Mouse (Mus musculus) forebrain, postnatal 0 days (tissue): ENCODE measurements at regions not wholly inside any gene's neighbourhood (a gene's known extent, or its start where the extent isn't known, plus 50 kb on each side); places are given as distances from the start of the nearest gene placed in this dataset.

Source experiments
- ATAC-seq: fragments of 200-750 bp; cut with Nextera tagmentation; 2 replicates; pipeline ENCODE4 v1.8.0; 2017; ENCODE audit warnings: mild to moderate bottlenecking, moderate library complexity
- DNase-seq: peaks from one replicate; pipeline ENCODE4 v3.0.0-alpha.2; 2015
- H3K27ac ChIP-seq: fragments of 300-500 bp; sonication (generic); 2 replicates; pipeline ENCODE4 v1.5.1; 2014; ENCODE audit warnings: low read depth, mild to moderate bottlenecking, antibody characterized with exemption, low read length, moderate library complexity, mixed read lengths
- H3K27me3 ChIP-seq: fragments of 300-500 bp; sonication (generic); 2 replicates; pipeline ENCODE4 v1.6.1; 2014; ENCODE audit warnings: mild to moderate bottlenecking, low read length, mixed read lengths; ENCODE audit not compliant: insufficient read depth
- H3K36me3 ChIP-seq: fragments of 300-500 bp; sonication (generic); 2 replicates; pipeline ENCODE4 v1.6.1; 2014; ENCODE audit warnings: mild to moderate bottlenecking, moderate library complexity; ENCODE audit not compliant: insufficient read depth
- H3K4me1 ChIP-seq: fragments of 300-500 bp; sonication (generic); 2 replicates; pipeline ENCODE4 v1.6.1; 2014; ENCODE audit warnings: antibody characterized with exemption; ENCODE audit not compliant: insufficient read depth
- H3K4me2 ChIP-seq: fragments of 300-500 bp; sonication (generic); 2 replicates; pipeline ENCODE4 v1.6.1; 2014; ENCODE audit warnings: low read depth, mild to moderate bottlenecking, moderate library complexity
- H3K4me3 ChIP-seq: fragments of 300-500 bp; sonication (generic); 2 replicates; pipeline ENCODE4 v1.5.1; 2014; ENCODE audit warnings: low read depth, low read length, mixed read lengths
- H3K9ac ChIP-seq: fragments of 300-500 bp; sonication (generic); 2 replicates; pipeline ENCODE4 v1.6.1; 2014; ENCODE audit warnings: mild to moderate bottlenecking
- H3K9me3 ChIP-seq: fragments of 300-500 bp; sonication (generic); 2 replicates; pipeline ENCODE4 v1.6.1; 2016; ENCODE audit warnings: low read length
- CTCF ChIP-seq: sonication (generic); IDR thresholded peaks from 2 replicates; pipeline ENCODE4 v1.5.1; 2016; ENCODE audit warnings: antibody characterized with exemption, control low read depth, low read depth
- WGBS: fragments of 180-500 bp; shearing (Covaris S2); extraction: QIAGEN DNeasy Blood & Tissue Kit; methylation state at CpG from one replicate; pipeline ENCODE4 v1.1.7; 2014; 5-methylcytosine and 5-hydroxymethylcytosine counted together

DNA sequence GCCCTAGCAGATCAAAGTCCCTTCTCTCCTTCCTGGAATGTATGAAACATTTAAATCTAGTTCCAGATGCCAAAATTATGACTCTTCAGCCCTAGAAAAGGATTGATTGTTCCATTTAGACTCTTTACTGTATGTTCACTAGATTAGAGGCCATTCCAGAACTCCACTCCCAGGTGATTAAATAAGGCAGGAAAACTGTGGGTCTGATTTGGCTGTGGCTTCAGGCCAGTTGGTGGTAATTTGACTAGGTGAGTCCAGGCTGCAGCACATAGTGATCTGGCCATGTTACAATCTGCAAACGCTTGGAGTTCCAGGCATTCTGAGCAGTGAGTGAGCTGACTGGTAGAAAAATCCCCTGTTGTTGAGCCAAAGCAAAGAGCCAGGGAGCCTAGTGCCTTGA, 875.0 kb upstream of the A1bg start:
- WGBS: 79% methylated on average over 1 of the region's 1 CpGs
- no peak overlapping the region for H3K4me2 ChIP-seq

GRCm38 (mm10) chr15:61794506-61794905, 871.7 kb upstream of the A1bg start:
- WGBS: 54% methylated on average over 3 of the region's 3 CpGs
- no peaks in the 10 kb centered on the region for H3K4me1 ChIP-seq
- H3K4me3 ChIP-seq: no peak overlapping the region
- H3K36me3 ChIP-seq: no peaks in the 10 kb centered on the region
- no peak overlapping the region for H3K4me2 ChIP-seq
- no peaks in the 10 kb centered on the region for H3K27me3 ChIP-seq
- no peak for ATAC-seq
- no peaks in the 10 kb centered on the region for H3K9me3 ChIP-seq
- H3K9ac ChIP-seq: no peak overlapping the region
- no peak for DNase-seq
- no peak for TF ChIP-seq CTCF
- H3K27ac ChIP-seq: no peak overlapping the region

More for the DNA sequence above, 875.0 kb upstream of the A1bg start:
- Histone ChIP-seq H3K9me3 (no peaks in the 10 kb centered on the region), H3K9ac (no peak overlapping the region), H3K36me3 (no peaks in the 10 kb centered on the region), H3K27me3 (no peaks in the 10 kb centered on the region), H3K4me3 (no peak overlapping the region), H3K4me1 (no peaks in the 10 kb centered on the region), H3K27ac (no peak overlapping the region)
- no peak for DNase-seq
- TF ChIP-seq CTCF: no peak
- ATAC-seq: no peak

- H3K4me2 ChIP-seq: no peak overlapping the region
- H3K36me3 ChIP-seq: no peaks in the 10 kb centered on the region
- ATAC-seq (no peak), DNase-seq (no peak)
- H3K27me3 ChIP-seq: no peaks in the 10 kb centered on the region
- no peak overlapping the region for H3K9ac ChIP-seq
- 82% methylated on average over 7 of the region's 7 CpGs for WGBS
- no peak for TF ChIP-seq CTCF
- no peaks in the 10 kb centered on the region for H3K4me1 ChIP-seq
- H3K27ac ChIP-seq: no peak overlapping the region
- no peak overlapping the region for H3K4me3 ChIP-seq
- H3K9me3 ChIP-seq: no peaks in the 10 kb centered on the region
Measured at GRCm38 (mm10) chr15:61789847-61790562, 867.2 kb upstream of the A1bg start.

DNA sequence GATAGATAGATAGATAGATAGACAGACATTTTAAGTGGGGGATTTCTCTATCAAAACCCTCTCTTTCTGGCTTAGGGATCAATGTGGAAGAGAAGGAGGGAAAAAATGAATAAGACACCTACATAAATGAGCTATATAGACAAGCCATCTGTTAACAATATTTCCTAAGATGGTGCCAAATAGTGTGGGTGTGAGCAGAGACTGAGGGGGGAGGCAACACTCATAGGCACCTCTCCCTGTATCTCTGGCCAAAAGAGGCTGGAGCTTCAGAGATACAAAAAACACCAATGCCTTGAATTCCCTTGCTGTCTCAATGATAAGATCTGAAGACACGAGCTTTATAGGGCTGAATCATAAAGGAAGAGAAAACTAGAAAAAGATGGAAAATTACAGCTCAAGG, 864.2 kb upstream of the A1bg start:
- no peak overlapping the region for H3K27ac ChIP-seq
- 84% methylated on average over 1 of the region's 1 CpGs for WGBS
- H3K4me1 ChIP-seq: no peaks in the 10 kb centered on the region
- ATAC-seq (no peak), DNase-seq (no peak)
- H3K4me3 ChIP-seq: no peak overlapping the region
- no peaks in the 10 kb centered on the region for H3K27me3 ChIP-seq
- H3K9me3 ChIP-seq: no peaks in the 10 kb centered on the region
- no peak for TF ChIP-seq CTCF
- H3K4me2 ChIP-seq: no peak overlapping the region
- H3K9ac ChIP-seq: no peak overlapping the region
- H3K36me3 ChIP-seq: no peaks in the 10 kb centered on the region

- H3K9me3 ChIP-seq: no peaks in the 10 kb centered on the region
- H3K4me1 ChIP-seq: no peaks in the 10 kb centered on the region
- DNase-seq (no peak), ATAC-seq (no peak)
- TF ChIP-seq CTCF: no peak
- no peak overlapping the region for H3K9ac ChIP-seq
- WGBS: 77% methylated on average over 2 of the region's 2 CpGs
- no peak overlapping the region for H3K27ac ChIP-seq
- H3K4me3 ChIP-seq: no peak overlapping the region
- H3K27me3 ChIP-seq: no peaks in the 10 kb centered on the region
- no peak overlapping the region for H3K4me2 ChIP-seq
- no peaks in the 10 kb centered on the region for H3K36me3 ChIP-seq
Measured at GRCm38 (mm10) chr15:61781531-61781930, 858.7 kb upstream of the A1bg start.

DNA sequence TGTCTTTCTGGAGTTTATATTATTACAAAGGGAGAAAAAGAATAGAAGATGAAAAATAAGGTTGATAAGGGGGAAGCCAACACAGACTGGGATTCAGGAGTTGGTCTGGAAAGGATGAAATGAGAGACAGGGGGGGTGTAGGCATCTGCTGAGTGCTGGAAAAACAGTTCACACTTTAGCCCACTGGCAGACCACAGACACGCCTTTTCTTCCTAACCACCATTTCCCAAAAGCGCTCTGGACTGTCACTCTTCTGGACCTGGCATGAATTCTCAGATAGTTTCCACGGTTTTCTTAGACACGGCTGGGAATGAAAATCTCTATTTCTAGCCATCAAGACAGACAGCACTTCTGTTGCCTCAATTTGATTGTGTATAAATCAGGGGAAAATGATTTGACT, 850.2 kb upstream of the A1bg start:
- ATAC-seq: no peak
- TF ChIP-seq CTCF: no peak
- WGBS: 81% methylated on average over 4 of the region's 4 CpGs

GRCm38 (mm10) chr15:61770721-61771542, 848.1 kb upstream of the A1bg start:
- Histone ChIP-seq H3K4me3 (no peak overlapping the region), H3K4me2 (no peak overlapping the region), H3K9ac (no peak overlapping the region), H3K36me3 (no peaks in the 10 kb centered on the region), H3K27me3 (no peaks in the 10 kb centered on the region), H3K27ac (no peak overlapping the region), H3K4me1 (no peaks in the 10 kb centered on the region; the same call in 1 of the 2 replicates), H3K9me3 (no peaks in the 10 kb centered on the region)
- 66% methylated on average over 14 of the region's 14 CpGs for WGBS
- ATAC-seq: no peak
- DNase-seq: no peak
- TF ChIP-seq CTCF: no peak

More for the DNA sequence above, 850.2 kb upstream of the A1bg start:
- H3K4me2 ChIP-seq: no peak overlapping the region
- no peak overlapping the region for H3K4me3 ChIP-seq
- no peak for DNase-seq
- H3K27me3 ChIP-seq: no peaks in the 10 kb centered on the region
- no peaks in the 10 kb centered on the region for H3K36me3 ChIP-seq
- H3K4me1 ChIP-seq: no peaks in the 10 kb centered on the region
- no peak overlapping the region for H3K27ac ChIP-seq
- no peaks in the 10 kb centered on the region for H3K9me3 ChIP-seq
- H3K9ac ChIP-seq: no peak overlapping the region
